Mouse (Mus musculus): ENCODE results near the gene Thbs4.

DNA sequence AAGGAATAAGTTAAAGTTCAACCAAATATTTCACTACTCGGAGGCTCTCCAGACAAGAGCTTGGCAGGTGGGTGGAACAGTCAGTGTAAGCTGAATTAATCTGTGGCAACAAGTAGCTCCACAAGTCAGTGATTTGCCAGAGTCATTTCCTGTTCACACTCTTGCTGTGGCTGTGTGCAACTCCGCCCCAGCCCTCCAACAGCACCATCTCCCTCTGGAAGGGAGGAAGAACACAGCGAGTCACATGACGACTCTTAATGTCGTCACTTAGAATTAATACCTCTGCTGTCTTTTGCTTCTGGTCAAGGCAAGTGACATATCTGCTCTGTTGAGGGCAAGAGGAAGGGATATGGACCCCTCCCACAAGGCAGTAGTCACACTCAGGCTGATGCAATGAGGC lies 72.2 kb downstream of the Thbs4 start:
- TF ChIP-seq GATA1 (IDR thresholded peaks at IDR 0.05; ENCODE audit: borderline replicate concordance, low read length) (no peak), FLI1 (IDR thresholded peaks at IDR 0.05; ENCODE audit: low read length) (no peak)
